Mouse (Mus musculus) midbrain, embryonic 13.5 days (tissue): ENCODE results near the gene Pdzd2. TPM values are rescaled to one million over a fixed set of nuclear protein-coding genes. Genes with fewer than 3 reads are reported as not detected.

Source experiments
- ATAC-seq: fragments of 200-750 bp; cut with Nextera tagmentation; 2 replicates; pipeline ENCODE4 v1.8.0; 2017; ENCODE audit warnings: mild to moderate bottlenecking, moderate TSS enrichment, moderate library complexity
- H3K27ac ChIP-seq: fragments of 300-500 bp; sonication (generic); 2 replicates; pipeline ENCODE4 v1.5.1; 2015; ENCODE audit warnings: inconsistent platforms, mild to moderate bottlenecking, moderate library complexity
- H3K27me3 ChIP-seq: fragments of 300-500 bp; sonication (generic); 2 replicates; pipeline ENCODE4 v1.6.1; 2015; ENCODE audit warnings: mild to moderate bottlenecking, inconsistent platforms
- H3K36me3 ChIP-seq: fragments of 300-500 bp; sonication (generic); 2 replicates; pipeline ENCODE4 v1.6.1; 2015; ENCODE audit warnings: mild to moderate bottlenecking, inconsistent platforms
- H3K4me1 ChIP-seq: fragments of 300-500 bp; sonication (generic); replicated peaks from 2 replicates; pipeline ENCODE4 v1.6.1; 2015; ENCODE audit warnings: inconsistent platforms
- H3K4me2 ChIP-seq: fragments of 300-500 bp; sonication (generic); replicated peaks from 2 replicates; pipeline ENCODE4 v1.6.1; 2015; ENCODE audit warnings: moderate library complexity, mild to moderate bottlenecking, inconsistent platforms
- H3K4me3 ChIP-seq: fragments of 300-500 bp; sonication (generic); replicated peaks from 2 replicates; pipeline ENCODE4 v1.5.1; 2015; ENCODE audit warnings: mild to moderate bottlenecking, inconsistent platforms
- H3K9ac ChIP-seq: fragments of 300-500 bp; sonication (generic); replicated peaks from 2 replicates; pipeline ENCODE4 v1.6.1; 2015; ENCODE audit warnings: mild to moderate bottlenecking, inconsistent platforms
- H3K9me3 ChIP-seq: fragments of 300-500 bp; sonication (generic); 2 replicates; pipeline ENCODE4 v1.6.1; 2016; ENCODE audit warnings: mild to moderate bottlenecking, inconsistent platforms
- WGBS: fragments of 180-500 bp; shearing (Covaris S2); methylation state at CpG from one replicate; pipeline ENCODE4 v1.1.7; 2015; 5-methylcytosine and 5-hydroxymethylcytosine counted together
- polyA plus RNA-seq: library from polyadenylated mRNA; unstranded; fragments of >200 nt; fragmentation: Nextera tagmentation; extraction: Ambion mirVana; gene quantifications from 2 replicates; pipeline ENCODE4 v1.2.1, GENCODE M21; 2015

The Pdzd2 gene
- 7.2 and 9.7 TPM in 2 replicates for polyA plus RNA-seq

- under 1% methylated on average over 71 of the region's 83 CpGs for WGBS
- peak; percentile 98 for ATAC-seq
- peaks cover 25% of the 10 kb centered on the region for H3K27me3 ChIP-seq
- H3K9me3 ChIP-seq = no peaks in the 10 kb centered on the region
- peak within 1 kb of the TSS; percentile 67 for H3K27ac ChIP-seq
- peaks cover 20% of the 10 kb centered on the region for H3K4me1 ChIP-seq
- H3K9ac ChIP-seq = peak within 1 kb of the TSS; percentile 74
- peak within 1 kb of the TSS; percentile 67 for H3K4me3 ChIP-seq
- peak within 1 kb of the TSS; percentile 79 for H3K4me2 ChIP-seq
- H3K36me3 ChIP-seq = no peaks in the 10 kb centered on the region
These were observed at the start of gene Pdzd2 for GRCm38 (mm10) chr15:12739277-12740247. Gene Pdzd2 (minus strand): TSS chr15:12739924.

GRCm38 (mm10) chr15:12789406-12789867 is 49.7 kb upstream of the Pdzd2 start:
- WGBS = 35% methylated on average over 10 of the region's 10 CpGs
- ATAC-seq = peak; percentile 65; the same call in 1 of the 2 replicates
- Histone ChIP-seq H3K4me3 (no peak overlapping the region), H3K4me2 (no peak overlapping the region), H3K9me3 (no peaks in the 10 kb centered on the region), H3K27ac (no peak overlapping the region), H3K9ac (no peak overlapping the region), H3K36me3 (no peaks in the 10 kb centered on the region), H3K27me3 (no peaks in the 10 kb centered on the region), H3K4me1 (peaks cover 9% of the 10 kb centered on the region)

- Histone ChIP-seq H3K36me3 (no peaks in the 10 kb centered on the region), H3K27ac (no peak overlapping the region), H3K4me3 (no peak overlapping the region), H3K9ac (no peak overlapping the region), H3K27me3 (no peaks in the 10 kb centered on the region), H3K4me2 (no peak overlapping the region), H3K4me1 (peaks cover 6% of the 10 kb centered on the region; the same call in 1 of the 2 replicates), H3K9me3 (no peaks in the 10 kb centered on the region)
- no peak for ATAC-seq
- WGBS = 78% methylated on average over 5 of the region's 5 CpGs
These were observed 48.8 kb upstream of the Pdzd2 start for GRCm38 (mm10) chr15:12788536-12788935.

- no peaks in the 10 kb centered on the region for H3K9me3 ChIP-seq
- H3K9ac ChIP-seq = no peak overlapping the region
- no peak for ATAC-seq
- no peaks in the 10 kb centered on the region for H3K27me3 ChIP-seq
- H3K4me3 ChIP-seq = no peak overlapping the region
- H3K36me3 ChIP-seq = no peaks in the 10 kb centered on the region
- H3K4me2 ChIP-seq = no peak overlapping the region
- H3K27ac ChIP-seq = no peak overlapping the region
- 76% methylated on average over 15 of the region's 16 CpGs for WGBS
- H3K4me1 ChIP-seq = no peaks in the 10 kb centered on the region
These were observed 42.1 kb upstream of the Pdzd2 start for GRCm38 (mm10) chr15:12781729-12782326.

- 92% methylated on average over 6 of the region's 6 CpGs for WGBS
- Histone ChIP-seq H3K4me3 (no peak overlapping the region), H3K9ac (no peak overlapping the region), H3K27me3 (no peaks in the 10 kb centered on the region), H3K4me1 (no peaks in the 10 kb centered on the region), H3K9me3 (peaks cover 4% of the 10 kb centered on the region; the same call in 1 of the 2 replicates), H3K27ac (no peak overlapping the region), H3K4me2 (no peak overlapping the region), H3K36me3 (no peaks in the 10 kb centered on the region)
- no peak for ATAC-seq
These were observed 41.6 kb upstream of the Pdzd2 start for GRCm38 (mm10) chr15:12781296-12781695.

- Histone ChIP-seq H3K4me3 (no peak overlapping the region), H3K4me1 (peaks cover 10% of the 10 kb centered on the region), H3K27ac (peak overlapping the region; percentile 30; the same call in 1 of the 2 replicates), H3K9ac (no peak overlapping the region), H3K4me2 (no peak overlapping the region), H3K36me3 (no peaks in the 10 kb centered on the region), H3K9me3 (peaks cover 4% of the 10 kb centered on the region; the same call in 1 of the 2 replicates), H3K27me3 (no peaks in the 10 kb centered on the region)
- ATAC-seq = no peak
- 68% methylated on average over 11 of the region's 11 CpGs for WGBS
These were observed 34.5 kb upstream of the Pdzd2 start for GRCm38 (mm10) chr15:12774149-12774753.

- H3K4me3 ChIP-seq = no peak overlapping the region
- no peak overlapping the region for H3K9ac ChIP-seq
- no peak overlapping the region for H3K4me2 ChIP-seq
- peaks cover 10% of the 10 kb centered on the region for H3K4me1 ChIP-seq
- H3K9me3 ChIP-seq = 0 out of 2 replicates have a peak, but pooled peaks cover 2% of the 10 kb centered on the region
- no peak overlapping the region for H3K27ac ChIP-seq
- H3K36me3 ChIP-seq = no peaks in the 10 kb centered on the region
- WGBS = 86% methylated on average over 7 of the region's 7 CpGs
- H3K27me3 ChIP-seq = no peaks in the 10 kb centered on the region
- no peak for ATAC-seq
These were observed 31.2 kb upstream of the Pdzd2 start for GRCm38 (mm10) chr15:12770958-12771357.

GRCm38 (mm10) chr15:12766848-12767247 is 27.1 kb upstream of the Pdzd2 start:
- H3K36me3 ChIP-seq = no peaks in the 10 kb centered on the region
- no peak for ATAC-seq
- H3K4me1 ChIP-seq = 0 out of 2 replicates have a peak, but pooled peaks cover 2% of the 10 kb centered on the region
- H3K4me3 ChIP-seq = no peak overlapping the region
- H3K27ac ChIP-seq = no peak overlapping the region
- no peak overlapping the region for H3K9ac ChIP-seq
- H3K9me3 ChIP-seq = 0 out of 2 replicates have a peak, but pooled peaks cover 3% of the 10 kb centered on the region
- H3K4me2 ChIP-seq = no peak overlapping the region
- WGBS = 87% methylated on average over 4 of the region's 4 CpGs
- H3K27me3 ChIP-seq = no peaks in the 10 kb centered on the region

GRCm38 (mm10) chr15:12763147-12763546 is 23.4 kb upstream of the Pdzd2 start:
- 75% methylated on average over 10 of the region's 10 CpGs for WGBS
- H3K9me3 ChIP-seq = 0 out of 2 replicates have a peak, but pooled peaks cover 3% of the 10 kb centered on the region
- H3K4me3 ChIP-seq = no peak overlapping the region
- H3K9ac ChIP-seq = no peak overlapping the region
- no peak overlapping the region for H3K4me2 ChIP-seq
- no peak overlapping the region for H3K27ac ChIP-seq
- H3K4me1 ChIP-seq = 0 out of 2 replicates have a peak, but pooled peaks cover 2% of the 10 kb centered on the region
- no peaks in the 10 kb centered on the region for H3K27me3 ChIP-seq
- H3K36me3 ChIP-seq = no peaks in the 10 kb centered on the region
- ATAC-seq = no peak

- Histone ChIP-seq H3K27ac (no peak overlapping the region), H3K4me2 (no peak overlapping the region), H3K4me1 (0 out of 2 replicates have a peak, but pooled peaks cover 2% of the 10 kb centered on the region), H3K27me3 (no peaks in the 10 kb centered on the region), H3K9me3 (0 out of 2 replicates have a peak, but pooled peaks cover 3% of the 10 kb centered on the region), H3K36me3 (no peaks in the 10 kb centered on the region), H3K4me3 (no peak overlapping the region), H3K9ac (no peak overlapping the region)
- no peak for ATAC-seq
- WGBS = 78% methylated on average over 11 of the region's 11 CpGs
These were observed 22.7 kb upstream of the Pdzd2 start for GRCm38 (mm10) chr15:12762258-12762913.

GRCm38 (mm10) chr15:12760747-12761146 is 21.0 kb upstream of the Pdzd2 start:
- H3K9ac ChIP-seq = no peak overlapping the region
- H3K4me3 ChIP-seq = no peak overlapping the region
- no peaks in the 10 kb centered on the region for H3K9me3 ChIP-seq
- H3K4me1 ChIP-seq = 0 out of 2 replicates have a peak, but pooled peaks cover 2% of the 10 kb centered on the region
- no peaks in the 10 kb centered on the region for H3K36me3 ChIP-seq
- H3K27ac ChIP-seq = no peak overlapping the region
- no peaks in the 10 kb centered on the region for H3K27me3 ChIP-seq
- H3K4me2 ChIP-seq = no peak overlapping the region
- WGBS = 89% methylated on average over 6 of the region's 6 CpGs
- no peak for ATAC-seq
